Mouse (Mus musculus): Measurements from ENCODE around the gene Stab1.

Stab1 gene

GRCm38 (mm10) chr14:31168425-31168824, at the start of gene Stab1:
Stab1 (minus strand) TSS chr14:31168641.
- peak; percentile 75 for DNase-seq

- peak; percentile 86 for DNase-seq
These were observed 49.2 kb upstream of the Stab1 start, which contains the start of gene Sema3g for GRCm38 (mm10) chr14:31217666-31218065. Sema3g (plus strand) TSS chr14:31217860.

GRCm38 (mm10) chr14:31216846-31217245, 48.4 kb upstream of the Stab1 start, which contains the start of gene Nisch:
Nisch (minus strand) TSS chr14:31216946.
- no peak for DNase-seq

- DNase-seq: peak; percentile 84
These were observed 46.9 kb upstream of the Stab1 start for GRCm38 (mm10) chr14:31215157-31216002.

GRCm38 (mm10) chr14:31214684-31215083, 46.2 kb upstream of the Stab1 start:
- DNase-seq: no peak

GRCm38 (mm10) chr14:31213868-31214267, 45.4 kb upstream of the Stab1 start:
- DNase-seq: no peak

- DNase-seq: no peak
These were observed 44.1 kb upstream of the Stab1 start for GRCm38 (mm10) chr14:31212499-31212898.

- no peak for DNase-seq
These were observed 43.4 kb upstream of the Stab1 start for GRCm38 (mm10) chr14:31211854-31212253.

- DNase-seq: no peak
These were observed 40.7 kb upstream of the Stab1 start for GRCm38 (mm10) chr14:31209133-31209557.

GRCm38 (mm10) chr14:31208084-31208483, 39.6 kb upstream of the Stab1 start, which contains the start of gene Tnnc1:
Tnnc1 (plus strand) TSS chr14:31208312.
- no peak for DNase-seq

GRCm38 (mm10) chr14:31207070-31207830, 38.8 kb upstream of the Stab1 start:
- DNase-seq: no peak

GRCm38 (mm10) chr14:31206472-31206981, 38.1 kb upstream of the Stab1 start:
- DNase-seq: peak; percentile 98

- DNase-seq: peak; percentile 76
These were observed 37.4 kb upstream of the Stab1 start for GRCm38 (mm10) chr14:31205562-31206467.

GRCm38 (mm10) chr14:31205244-31205561, 36.8 kb upstream of the Stab1 start:
- DNase-seq: no peak

- no peak for DNase-seq
These were observed 36.4 kb upstream of the Stab1 start for GRCm38 (mm10) chr14:31204844-31205243.

GRCm38 (mm10) chr14:31200038-31200437, 31.6 kb upstream of the Stab1 start:
- no peak for DNase-seq

- no peak for DNase-seq
These were observed 31.2 kb upstream of the Stab1 start for GRCm38 (mm10) chr14:31199599-31199998.

- no peak for DNase-seq
These were observed 29.4 kb upstream of the Stab1 start for GRCm38 (mm10) chr14:31197547-31198516.

GRCm38 (mm10) chr14:31195968-31196367, 27.5 kb upstream of the Stab1 start:
- no peak for DNase-seq

- no peak for DNase-seq
These were observed 27.1 kb upstream of the Stab1 start for GRCm38 (mm10) chr14:31195521-31195920.

- DNase-seq: peak; percentile 63
These were observed 26.6 kb upstream of the Stab1 start for GRCm38 (mm10) chr14:31194891-31195513.
